Mouse (Mus musculus) cerebellum, adult 18-20 months (tissue): ENCODE measurements around the gene Atp2c1.

Experiments used
- DNase-seq, 2 experiments: peaks; one replicate each; pipeline ENCODE4 v3.0.0; 2021

Atp2c1 gene

GRCm38 (mm10) chr9:105362181-105362580, 164.9 kb downstream of the Atp2c1 start:
- no peak for DNase-seq
